Mouse (Mus musculus): ENCODE data around the gene Myh7b.

GRCm38 (mm10) chr2:155567751-155568150 is 43.3 kb upstream of the Myh7b start:
- no peak for TF ChIP-seq CTCF (IDR thresholded peaks at IDR 0.05; ENCODE audit: extremely low read depth, insufficient read length, insufficient replicate concordance, low read depth, low read length)
- no peak for TF ChIP-seq POLR2A (IDR thresholded peaks at IDR 0.05; ENCODE audit: low read depth, low read length)

All from small intestine, adult 2 months (tissue).